Mouse (Mus musculus): ENCODE results near the gene Paqr3. TPM values are rescaled to one million over a fixed set of nuclear protein-coding genes. Genes with fewer than 3 reads are reported as not detected.

Gene Paqr3
- total and polyA plus RNA-seq, 2 experiments: 7.9 TPM

GRCm38 (mm10) chr5:97065746-97066145, 45.6 kb downstream of the Paqr3 start:
- Histone ChIP-seq H3K9ac (ENCODE audit: low read depth, low read length) (no peak overlapping the region), H3K27me3 (ENCODE audit: control insufficient read depth, insufficient read depth, low read length) (no peaks in the 10 kb centered on the region), H3K79me2 (ENCODE audit: control insufficient read depth, insufficient read depth, low read length) (no peaks in the 10 kb centered on the region), H3K36me3 (ENCODE audit: control insufficient read depth, insufficient read depth, low read length) (peaks cover 25% of the 10 kb centered on the region), H3K27ac (replicated peaks; ENCODE audit: insufficient read depth, low read depth, low read length) (no peak overlapping the region), H3K4me3 (ENCODE audit: insufficient read depth, low read depth, low read length) (no peak overlapping the region), H3K4me1 (ENCODE audit: control insufficient read depth, insufficient read depth, low read length) (no peaks in the 10 kb centered on the region)
- 86% methylated on average over 4 of the region's 4 CpGs for WGBS
- TF ChIP-seq POLR2A (IDR thresholded peaks at IDR 0.05; ENCODE audit: extremely low read depth, insufficient read depth, low read length): no peak
- no peak for TF ChIP-seq CTCF (IDR thresholded peaks at IDR 0.05; ENCODE audit: low read depth, low read length)
- no peak for DNase-seq (ENCODE audit: extremely low read depth, low read depth, low spot score)

GRCm38 (mm10) chr5:97062041-97062440, 49.4 kb downstream of the Paqr3 start:
- no peak overlapping the region for H3K4me3 ChIP-seq (ENCODE audit: insufficient read depth, low read depth, low read length)
- H3K27ac ChIP-seq (replicated peaks; ENCODE audit: insufficient read depth, low read depth, low read length): no peak overlapping the region
- peak; percentile 37 for DNase-seq (ENCODE audit: extremely low read depth, low read depth, low spot score)
- WGBS: 31% methylated on average over 1 of the region's 1 CpGs
- H3K9ac ChIP-seq (ENCODE audit: low read depth, low read length): no peak overlapping the region
- H3K79me2 ChIP-seq (ENCODE audit: control insufficient read depth, insufficient read depth, low read length): no peaks in the 10 kb centered on the region
- H3K27me3 ChIP-seq (ENCODE audit: control insufficient read depth, insufficient read depth, low read length): no peaks in the 10 kb centered on the region
- TF ChIP-seq CTCF (IDR thresholded peaks at IDR 0.05; ENCODE audit: low read depth, low read length) (no peak), POLR2A (IDR thresholded peaks at IDR 0.05; ENCODE audit: extremely low read depth, insufficient read depth, low read length) (no peak)
- peaks cover 25% of the 10 kb centered on the region for H3K36me3 ChIP-seq (ENCODE audit: control insufficient read depth, insufficient read depth, low read length)
- peaks cover 3% of the 10 kb centered on the region; the same call in 1 of the 2 replicates for H3K4me1 ChIP-seq (ENCODE audit: control insufficient read depth, insufficient read depth, low read length)

GRCm38 (mm10) chr5:97060864-97061263, 50.5 kb downstream of the Paqr3 start:
- no peaks in the 10 kb centered on the region for H3K79me2 ChIP-seq (ENCODE audit: control insufficient read depth, insufficient read depth, low read length)
- H3K4me1 ChIP-seq (ENCODE audit: control insufficient read depth, insufficient read depth, low read length): peaks cover 9% of the 10 kb centered on the region; the same call in 1 of the 2 replicates
- H3K9ac ChIP-seq (ENCODE audit: low read depth, low read length): no peak overlapping the region
- no peaks in the 10 kb centered on the region for H3K27me3 ChIP-seq (ENCODE audit: control insufficient read depth, insufficient read depth, low read length)
- H3K4me3 ChIP-seq (ENCODE audit: insufficient read depth, low read depth, low read length): no peak overlapping the region
- 91% methylated on average over 3 of the region's 3 CpGs for WGBS
- H3K36me3 ChIP-seq (ENCODE audit: control insufficient read depth, insufficient read depth, low read length): peaks cover 16% of the 10 kb centered on the region; the same call in 1 of the 2 replicates
- no peak for TF ChIP-seq CTCF (IDR thresholded peaks at IDR 0.05; ENCODE audit: low read depth, low read length)
- TF ChIP-seq POLR2A (IDR thresholded peaks at IDR 0.05; ENCODE audit: extremely low read depth, insufficient read depth, low read length): no peak
- H3K27ac ChIP-seq (replicated peaks; ENCODE audit: insufficient read depth, low read depth, low read length): no peak overlapping the region
- no peak for DNase-seq (ENCODE audit: extremely low read depth, low read depth, low spot score)

GRCm38 (mm10) chr5:97056791-97057450, 54.5 kb downstream of the Paqr3 start:
- Histone ChIP-seq H3K36me3 (ENCODE audit: control insufficient read depth, insufficient read depth, low read length) (peaks cover 12% of the 10 kb centered on the region), H3K9ac (ENCODE audit: low read depth, low read length) (peak overlapping the region; percentile 30; the same call in 1 of the 2 replicates)

GRCm38 (mm10) chr5:97056359-97056758, 55.0 kb downstream of the Paqr3 start:
- 25% methylated on average over 3 of the region's 3 CpGs for WGBS

More at GRCm38 (mm10) chr5:97056791-97057450, 54.5 kb downstream of the Paqr3 start:
- H3K4me3 ChIP-seq (ENCODE audit: insufficient read depth, low read depth, low read length): peak overlapping the region; percentile 10; the same call in 1 of the 2 replicates
- TF ChIP-seq CTCF (IDR thresholded peaks at IDR 0.05; ENCODE audit: low read depth, low read length) (no peak), POLR2A (IDR thresholded peaks at IDR 0.05; ENCODE audit: extremely low read depth, insufficient read depth, low read length) (no peak)
- no peaks in the 10 kb centered on the region for H3K79me2 ChIP-seq (ENCODE audit: control insufficient read depth, insufficient read depth, low read length)
- peak overlapping the region; percentile 25; the same call in 1 of the 2 replicates for H3K27ac ChIP-seq (replicated peaks; ENCODE audit: insufficient read depth, low read depth, low read length)
- peaks cover 9% of the 10 kb centered on the region; the same call in 1 of the 2 replicates for H3K4me1 ChIP-seq (ENCODE audit: control insufficient read depth, insufficient read depth, low read length)
- no peaks in the 10 kb centered on the region for H3K27me3 ChIP-seq (ENCODE audit: control insufficient read depth, insufficient read depth, low read length)
- WGBS: 36% methylated on average over 12 of the region's 12 CpGs
- DNase-seq (ENCODE audit: extremely low read depth, low read depth, low spot score): peak; percentile 93

More at GRCm38 (mm10) chr5:97056359-97056758, 55.0 kb downstream of the Paqr3 start:
- H3K4me1 ChIP-seq (ENCODE audit: control insufficient read depth, insufficient read depth, low read length): peaks cover 9% of the 10 kb centered on the region; the same call in 1 of the 2 replicates
- H3K36me3 ChIP-seq (ENCODE audit: control insufficient read depth, insufficient read depth, low read length): peaks cover 14% of the 10 kb centered on the region
- TF ChIP-seq POLR2A (IDR thresholded peaks at IDR 0.05; ENCODE audit: extremely low read depth, insufficient read depth, low read length) (no peak), CTCF (IDR thresholded peaks at IDR 0.05; ENCODE audit: low read depth, low read length) (no peak)
- H3K27me3 ChIP-seq (ENCODE audit: control insufficient read depth, insufficient read depth, low read length): no peaks in the 10 kb centered on the region
- peak overlapping the region; percentile 75 for H3K27ac ChIP-seq (replicated peaks; ENCODE audit: insufficient read depth, low read depth, low read length)
- no peak overlapping the region for H3K9ac ChIP-seq (ENCODE audit: low read depth, low read length)
- no peaks in the 10 kb centered on the region for H3K79me2 ChIP-seq (ENCODE audit: control insufficient read depth, insufficient read depth, low read length)
- no peak overlapping the region for H3K4me3 ChIP-seq (ENCODE audit: insufficient read depth, low read depth, low read length)
- DNase-seq (ENCODE audit: extremely low read depth, low read depth, low spot score): peak; percentile 65
